Mouse (Mus musculus): ENCODE measurements around the gene Tmem54.
A peak's percentile ranks its signal among the peaks of the same experiment; 100 is the strongest.

Gene Tmem54

GRCm38 (mm10) chr4:129082379-129083115, 22.8 kb upstream of the Tmem54 start:
- H3K36me3 ChIP-seq (ENCODE audit: insufficient read depth, low read length) = peaks cover 76% of the 10 kb centered on the region
- peak; percentile 41 for TF ChIP-seq CTCF (conservative IDR thresholded peaks at IDR 0.05; ENCODE audit: low read length)
- no peak for TF ChIP-seq POU5F1 (IDR thresholded peaks at IDR 0.05; ENCODE audit: borderline replicate concordance, low read length)
- peak; percentile 21; the same call in 1 of the 2 replicates for TF ChIP-seq NANOG (IDR thresholded peaks at IDR 0.05; ENCODE audit: borderline replicate concordance, low read length)
- peaks cover 32% of the 10 kb centered on the region for H3K9me3 ChIP-seq (ENCODE audit: low read length)
- peaks cover 38% of the 10 kb centered on the region for H3K4me1 ChIP-seq (replicated peaks; ENCODE audit: low read depth, low read length)
- no peak overlapping the region for H3K4me3 ChIP-seq (replicated peaks; ENCODE audit: low read length)
- H3K27me3 ChIP-seq (ENCODE audit: insufficient read depth, low read length) = 0 out of 2 replicates have a peak, but pooled peaks cover 4% of the 10 kb centered on the region

- H3K4me1 ChIP-seq (replicated peaks; ENCODE audit: low read depth, low read length) = peaks cover 45% of the 10 kb centered on the region
- peaks cover 53% of the 10 kb centered on the region for H3K36me3 ChIP-seq (ENCODE audit: insufficient read depth, low read length)
- H3K27me3 ChIP-seq (ENCODE audit: insufficient read depth, low read length) = peaks cover 4% of the 10 kb centered on the region; the same call in 1 of the 2 replicates
- no peak for TF ChIP-seq POU5F1 (IDR thresholded peaks at IDR 0.05; ENCODE audit: borderline replicate concordance, low read length)
- TF ChIP-seq CTCF (conservative IDR thresholded peaks at IDR 0.05; ENCODE audit: low read length) = no peak
- no peak for TF ChIP-seq NANOG (IDR thresholded peaks at IDR 0.05; ENCODE audit: borderline replicate concordance, low read length)
- peaks cover 8% of the 10 kb centered on the region for H3K9me3 ChIP-seq (ENCODE audit: low read length)
- no peak overlapping the region for H3K4me3 ChIP-seq (replicated peaks; ENCODE audit: low read length)
Observed at GRCm38 (mm10) chr4:129084896-129085295, 20.5 kb upstream of the Tmem54 start.

GRCm38 (mm10) chr4:129086078-129086477, 19.3 kb upstream of the Tmem54 start:
- H3K4me3 ChIP-seq (replicated peaks; ENCODE audit: low read length) = no peak overlapping the region
- H3K4me1 ChIP-seq (replicated peaks; ENCODE audit: low read depth, low read length) = peaks cover 45% of the 10 kb centered on the region
- H3K36me3 ChIP-seq (ENCODE audit: insufficient read depth, low read length) = peaks cover 41% of the 10 kb centered on the region
- no peaks in the 10 kb centered on the region for H3K9me3 ChIP-seq (ENCODE audit: low read length)
- TF ChIP-seq POU5F1 (IDR thresholded peaks at IDR 0.05; ENCODE audit: borderline replicate concordance, low read length) = no peak
- peak; percentile 89 for TF ChIP-seq CTCF (conservative IDR thresholded peaks at IDR 0.05; ENCODE audit: low read length)
- H3K27me3 ChIP-seq (ENCODE audit: insufficient read depth, low read length) = peaks cover 4% of the 10 kb centered on the region; the same call in 1 of the 2 replicates

GRCm38 (mm10) chr4:129087850-129088249, 17.5 kb upstream of the Tmem54 start:
- TF ChIP-seq CTCF (conservative IDR thresholded peaks at IDR 0.05; ENCODE audit: low read length) (no peak), POU5F1 (IDR thresholded peaks at IDR 0.05; ENCODE audit: borderline replicate concordance, low read length) (no peak), NANOG (IDR thresholded peaks at IDR 0.05; ENCODE audit: borderline replicate concordance, low read length) (no peak)
- Histone ChIP-seq H3K4me3 (replicated peaks; ENCODE audit: low read length) (no peak overlapping the region), H3K36me3 (ENCODE audit: insufficient read depth, low read length) (peaks cover 23% of the 10 kb centered on the region), H3K9me3 (ENCODE audit: low read length) (no peaks in the 10 kb centered on the region), H3K4me1 (replicated peaks; ENCODE audit: low read depth, low read length) (peaks cover 29% of the 10 kb centered on the region), H3K27me3 (ENCODE audit: insufficient read depth, low read length) (peaks cover 4% of the 10 kb centered on the region; the same call in 1 of the 2 replicates)

- Histone ChIP-seq H3K36me3 (ENCODE audit: insufficient read depth, low read length) (no peaks in the 10 kb centered on the region), H3K4me3 (replicated peaks; ENCODE audit: low read length) (peak overlapping the region; percentile 39; the same call in 1 of the 2 replicates), H3K9me3 (ENCODE audit: low read length) (no peaks in the 10 kb centered on the region), H3K4me1 (replicated peaks; ENCODE audit: low read depth, low read length) (peaks cover 9% of the 10 kb centered on the region), H3K27me3 (ENCODE audit: insufficient read depth, low read length) (peaks cover 44% of the 10 kb centered on the region)
- TF ChIP-seq NANOG (IDR thresholded peaks at IDR 0.05; ENCODE audit: borderline replicate concordance, low read length) (no peak), CTCF (conservative IDR thresholded peaks at IDR 0.05; ENCODE audit: low read length) (no peak), POU5F1 (IDR thresholded peaks at IDR 0.05; ENCODE audit: borderline replicate concordance, low read length) (no peak)
Observed at GRCm38 (mm10) chr4:129095276-129095675, 10.1 kb upstream of the Tmem54 start.

GRCm38 (mm10) chr4:129097006-129097405, 8.3 kb upstream of the Tmem54 start:
- TF ChIP-seq NANOG (IDR thresholded peaks at IDR 0.05; ENCODE audit: borderline replicate concordance, low read length) (no peak), CTCF (conservative IDR thresholded peaks at IDR 0.05; ENCODE audit: low read length) (peak; percentile 35), POU5F1 (IDR thresholded peaks at IDR 0.05; ENCODE audit: borderline replicate concordance, low read length) (no peak)
- Histone ChIP-seq H3K4me3 (replicated peaks; ENCODE audit: low read length) (no peak overlapping the region), H3K4me1 (replicated peaks; ENCODE audit: low read depth, low read length) (peaks cover 11% of the 10 kb centered on the region), H3K9me3 (ENCODE audit: low read length) (no peaks in the 10 kb centered on the region), H3K27me3 (ENCODE audit: insufficient read depth, low read length) (peaks cover 45% of the 10 kb centered on the region), H3K36me3 (ENCODE audit: insufficient read depth, low read length) (no peaks in the 10 kb centered on the region)

GRCm38 (mm10) chr4:129102133-129102829, 3.1 kb upstream of the Tmem54 start:
- Histone ChIP-seq H3K9me3 (ENCODE audit: low read length) (no peaks in the 10 kb centered on the region), H3K4me3 (replicated peaks; ENCODE audit: low read length) (no peak overlapping the region), H3K4me1 (replicated peaks; ENCODE audit: low read depth, low read length) (peaks cover 29% of the 10 kb centered on the region), H3K27me3 (ENCODE audit: insufficient read depth, low read length) (peaks cover 62% of the 10 kb centered on the region), H3K36me3 (ENCODE audit: insufficient read depth, low read length) (no peaks in the 10 kb centered on the region)
- no peak for TF ChIP-seq POU5F1 (IDR thresholded peaks at IDR 0.05; ENCODE audit: borderline replicate concordance, low read length)
- TF ChIP-seq CTCF (conservative IDR thresholded peaks at IDR 0.05; ENCODE audit: low read length) = no peak
- TF ChIP-seq NANOG (IDR thresholded peaks at IDR 0.05; ENCODE audit: borderline replicate concordance, low read length) = no peak

- Histone ChIP-seq H3K27me3 (ENCODE audit: insufficient read depth, low read length) (peaks cover 78% of the 10 kb centered on the region), H3K36me3 (ENCODE audit: insufficient read depth, low read length) (no peaks in the 10 kb centered on the region), H3K9me3 (ENCODE audit: low read length) (no peaks in the 10 kb centered on the region), H3K4me1 (replicated peaks; ENCODE audit: low read depth, low read length) (peaks cover 53% of the 10 kb centered on the region), H3K4me3 (replicated peaks; ENCODE audit: low read length) (peak overlapping the region; percentile 74)
- TF ChIP-seq POU5F1 (IDR thresholded peaks at IDR 0.05; ENCODE audit: borderline replicate concordance, low read length) = no peak
- TF ChIP-seq NANOG (IDR thresholded peaks at IDR 0.05; ENCODE audit: borderline replicate concordance, low read length) = no peak
Observed at GRCm38 (mm10) chr4:129106073-129106472, 725 bp downstream of the Tmem54 start.

Measured in E14TG2a.4 (cell line).